Mouse (Mus musculus): ENCODE results near the gene Pacs2. TPM values are rescaled to one million over a fixed set of nuclear protein-coding genes. Genes with fewer than 3 reads are reported as not detected.
A peak's percentile ranks its signal among the peaks of the same experiment; 100 is the strongest.

The Pacs2 gene
- polyA plus RNA-seq, 1 experiment from 2014 or later, result 4.0 TPM

- TF ChIP-seq CTCF (IDR thresholded peaks at IDR 0.05; ENCODE audit: low read depth) (peak; percentile 63), EP300 (IDR thresholded peaks at IDR 0.05; ENCODE audit: low read depth) (no peak)
- DNase-seq (no peak), ATAC-seq (peak; percentile 26; the same call in 1 of the 2 replicates)
- H3K4me3 ChIP-seq (ENCODE audit: low read depth, low read length), result no peak overlapping the region
- peak overlapping the region; percentile 16; the same call in 1 of the 2 replicates for H3K27ac ChIP-seq (ENCODE audit: low read depth)
- no peaks in the 10 kb centered on the region; the same call in none of the 2 replicates for H3K36me3 ChIP-seq (replicated peaks; ENCODE audit: insufficient read depth, low read length)
- 55% methylated on average over 8 of the region's 8 CpGs for WGBS (ENCODE audit: insufficient replicate concordance)
- H3K4me1 ChIP-seq (ENCODE audit: insufficient read depth), result peaks cover 62% of the 10 kb centered on the region
- H3K4me2 ChIP-seq (ENCODE audit: low read depth, low read length), result no peak overlapping the region
- H3K9me3 ChIP-seq (ENCODE audit: low read length), result no peaks in the 10 kb centered on the region
- H3K9ac ChIP-seq (replicated peaks), result no peak overlapping the region
- no peaks in the 10 kb centered on the region for H3K27me3 ChIP-seq (ENCODE audit: insufficient read depth, low read length)
Measured at GRCm38 (mm10) chr12:113103846-113104451, 89.6 kb downstream of the Pacs2 start.

GRCm38 (mm10) chr12:113106386-113106785 is 92.1 kb downstream of the Pacs2 start:
- H3K27ac ChIP-seq (ENCODE audit: low read depth), result peak overlapping the region; percentile 79
- DNase-seq, result no peak
- ATAC-seq, result no peak
- no peaks in the 10 kb centered on the region for H3K9me3 ChIP-seq (ENCODE audit: low read length)
- H3K9ac ChIP-seq (replicated peaks), result peak overlapping the region; percentile 32; the same call in 1 of the 2 replicates
- no peak overlapping the region for H3K4me2 ChIP-seq (ENCODE audit: low read depth, low read length)
- H3K4me1 ChIP-seq (ENCODE audit: insufficient read depth), result peaks cover 51% of the 10 kb centered on the region
- H3K4me3 ChIP-seq (ENCODE audit: low read depth, low read length), result no peak overlapping the region
- no peaks in the 10 kb centered on the region for H3K27me3 ChIP-seq (ENCODE audit: insufficient read depth, low read length)
- TF ChIP-seq CTCF (IDR thresholded peaks at IDR 0.05; ENCODE audit: low read depth) (no peak), EP300 (IDR thresholded peaks at IDR 0.05; ENCODE audit: low read depth) (no peak)
- 81% methylated on average over 6 of the region's 6 CpGs for WGBS (ENCODE audit: insufficient replicate concordance)
- no peaks in the 10 kb centered on the region; the same call in 1 of the 2 replicates for H3K36me3 ChIP-seq (replicated peaks; ENCODE audit: insufficient read depth, low read length)

GRCm38 (mm10) chr12:113107431-113108124 is 93.3 kb downstream of the Pacs2 start:
- peaks cover 2% of the 10 kb centered on the region; the same call in 1 of the 2 replicates for H3K36me3 ChIP-seq (replicated peaks; ENCODE audit: insufficient read depth, low read length)
- ATAC-seq (peak; percentile 86), DNase-seq (peak; percentile 50)
- no peaks in the 10 kb centered on the region for H3K27me3 ChIP-seq (ENCODE audit: insufficient read depth, low read length)
- H3K27ac ChIP-seq (ENCODE audit: low read depth), result peak overlapping the region; percentile 79
- TF ChIP-seq CTCF (IDR thresholded peaks at IDR 0.05; ENCODE audit: low read depth) (no peak), EP300 (IDR thresholded peaks at IDR 0.05; ENCODE audit: low read depth) (peak; percentile 95)
- no peak overlapping the region for H3K4me3 ChIP-seq (ENCODE audit: low read depth, low read length)
- H3K4me2 ChIP-seq (ENCODE audit: low read depth, low read length), result peak overlapping the region; percentile 8; the same call in 1 of the 2 replicates
- no peaks in the 10 kb centered on the region for H3K9me3 ChIP-seq (ENCODE audit: low read length)
- H3K4me1 ChIP-seq (ENCODE audit: insufficient read depth), result peaks cover 50% of the 10 kb centered on the region
- H3K9ac ChIP-seq (replicated peaks), result no peak overlapping the region
- WGBS (ENCODE audit: insufficient replicate concordance), result 44% methylated on average over 4 of the region's 4 CpGs

- Histone ChIP-seq H3K36me3 (replicated peaks; ENCODE audit: insufficient read depth, low read length) (0 out of 2 replicates have a peak, but pooled peaks cover 11% of the 10 kb centered on the region), H3K4me1 (ENCODE audit: insufficient read depth) (peaks cover 47% of the 10 kb centered on the region), H3K4me2 (ENCODE audit: low read depth, low read length) (no peak overlapping the region), H3K4me3 (ENCODE audit: low read depth, low read length) (no peak overlapping the region), H3K9me3 (ENCODE audit: low read length) (no peaks in the 10 kb centered on the region), H3K27ac (ENCODE audit: low read depth) (peak overlapping the region; percentile 61), H3K27me3 (ENCODE audit: insufficient read depth, low read length) (no peaks in the 10 kb centered on the region), H3K9ac (replicated peaks) (no peak overlapping the region)
- TF ChIP-seq CTCF (IDR thresholded peaks at IDR 0.05; ENCODE audit: low read depth) (no peak), EP300 (IDR thresholded peaks at IDR 0.05; ENCODE audit: low read depth) (no peak)
- 85% methylated on average over 17 of the region's 17 CpGs for WGBS (ENCODE audit: insufficient replicate concordance)
- peak; percentile 35; the same call in 1 of the 2 replicates for ATAC-seq
- DNase-seq, result no peak
Measured at GRCm38 (mm10) chr12:113108528-113109283, 94.4 kb downstream of the Pacs2 start.

- no peak overlapping the region for H3K9ac ChIP-seq (replicated peaks)
- ATAC-seq, result no peak
- no peak overlapping the region for H3K4me3 ChIP-seq (ENCODE audit: low read depth, low read length)
- WGBS (ENCODE audit: insufficient replicate concordance), result 86% methylated on average over 10 of the region's 10 CpGs
- no peak for DNase-seq
- H3K36me3 ChIP-seq (replicated peaks; ENCODE audit: insufficient read depth, low read length), result peaks cover 14% of the 10 kb centered on the region; the same call in 1 of the 2 replicates
- H3K27me3 ChIP-seq (ENCODE audit: insufficient read depth, low read length), result no peaks in the 10 kb centered on the region
- H3K9me3 ChIP-seq (ENCODE audit: low read length), result no peaks in the 10 kb centered on the region
- TF ChIP-seq EP300 (IDR thresholded peaks at IDR 0.05; ENCODE audit: low read depth), result no peak
- TF ChIP-seq CTCF (IDR thresholded peaks at IDR 0.05; ENCODE audit: low read depth), result no peak
- H3K4me2 ChIP-seq (ENCODE audit: low read depth, low read length), result no peak overlapping the region
- no peak overlapping the region for H3K27ac ChIP-seq (ENCODE audit: low read depth)
- H3K4me1 ChIP-seq (ENCODE audit: insufficient read depth), result peaks cover 36% of the 10 kb centered on the region
Measured at GRCm38 (mm10) chr12:113109801-113110200, 95.5 kb downstream of the Pacs2 start.

GRCm38 (mm10) chr12:113114141-113114540 is 99.8 kb downstream of the Pacs2 start:
- Histone ChIP-seq H3K9ac (replicated peaks) (no peak overlapping the region), H3K4me3 (ENCODE audit: low read depth, low read length) (no peak overlapping the region), H3K27me3 (ENCODE audit: insufficient read depth, low read length) (no peaks in the 10 kb centered on the region), H3K4me2 (ENCODE audit: low read depth, low read length) (no peak overlapping the region), H3K36me3 (replicated peaks; ENCODE audit: insufficient read depth, low read length) (peaks cover 32% of the 10 kb centered on the region), H3K9me3 (ENCODE audit: low read length) (no peaks in the 10 kb centered on the region), H3K27ac (ENCODE audit: low read depth) (no peak overlapping the region), H3K4me1 (ENCODE audit: insufficient read depth) (peaks cover 3% of the 10 kb centered on the region; the same call in 1 of the 2 replicates)
- 83% methylated on average over 4 of the region's 4 CpGs for WGBS (ENCODE audit: insufficient replicate concordance)
- DNase-seq, result no peak
- ATAC-seq, result no peak
- TF ChIP-seq EP300 (IDR thresholded peaks at IDR 0.05; ENCODE audit: low read depth) (no peak), CTCF (IDR thresholded peaks at IDR 0.05; ENCODE audit: low read depth) (no peak)

All from liver, postnatal 0 days (tissue).